Mouse (Mus musculus) cortical plate, adult 2 months (tissue): ENCODE results near the gene Kif5a. TPM values are rescaled to one million over a fixed set of nuclear protein-coding genes. Genes with fewer than 3 reads are reported as not detected.

Experiments used
- H3K27ac ChIP-seq: fragments of 200-500 bp; 2 replicates; pipeline ENCODE4 v1.5.1; 2012; ENCODE audit warnings: low read length, control low read depth, inconsistent platforms; ENCODE audit not compliant: insufficient read depth
- H3K4me1 ChIP-seq: fragments of 200-500 bp; 2 replicates; pipeline ENCODE4 v1.6.1; 2011; ENCODE audit warnings: low read length; ENCODE audit not compliant: control insufficient read depth, insufficient read depth
- H3K4me3 ChIP-seq: fragments of 200-500 bp; 2 replicates; pipeline ENCODE4 v1.5.1; 2011; ENCODE audit warnings: mild to moderate bottlenecking, low read length, control low read depth; ENCODE audit not compliant: insufficient read depth
- CTCF ChIP-seq: fragments of 200-500 bp; IDR thresholded peaks from 2 replicates; pipeline ENCODE4 v1.5.1; 2011; ENCODE audit warnings: mild to moderate bottlenecking, control low read depth, low read length; ENCODE audit not compliant: insufficient read depth; ENCODE audit errors: extremely low read depth
- POLR2A ChIP-seq: fragments of 200-500 bp; IDR thresholded peaks from 2 replicates; pipeline ENCODE4 v1.6.1; 2011; ENCODE audit warnings: mild to moderate bottlenecking, low read length, control low read depth; ENCODE audit not compliant: insufficient read depth; ENCODE audit errors: extremely low read depth
- polyA plus RNA-seq: library from polyadenylated mRNA; depleted of rRNA; stranded (reverse); fragments of >200 nt; gene quantifications from 2 replicates; pipeline ENCODE4 v1.2.3, GENCODE M21; 2012

The Kif5a gene
- polyA plus RNA-seq, 1 experiment, result 1,251 TPM

DNA sequence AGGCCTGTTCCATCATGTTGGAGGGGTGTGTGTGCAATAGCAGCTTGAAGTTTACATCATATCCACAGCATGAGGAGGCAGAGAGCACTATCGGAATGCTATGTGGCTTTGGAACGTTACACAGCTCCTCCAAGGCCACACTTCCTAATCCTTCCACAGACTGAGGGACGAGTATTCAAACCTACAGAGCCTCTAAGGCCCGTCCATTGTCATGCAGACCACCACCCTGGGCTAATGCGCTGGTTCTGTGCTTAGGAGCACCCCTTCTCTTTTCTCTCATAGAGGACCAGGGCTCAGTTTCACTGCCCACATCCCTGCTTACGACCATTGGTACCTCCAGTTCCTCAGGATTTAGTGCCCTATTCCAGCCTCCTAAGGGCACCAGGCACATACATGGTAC lies 37.9 kb downstream of the Kif5a start:
- Histone ChIP-seq H3K27ac (no peak overlapping the region), H3K4me3 (no peak overlapping the region), H3K4me1 (peaks cover 6% of the 10 kb centered on the region)
- no peak for TF ChIP-seq CTCF
- no peak for TF ChIP-seq POLR2A

DNA sequence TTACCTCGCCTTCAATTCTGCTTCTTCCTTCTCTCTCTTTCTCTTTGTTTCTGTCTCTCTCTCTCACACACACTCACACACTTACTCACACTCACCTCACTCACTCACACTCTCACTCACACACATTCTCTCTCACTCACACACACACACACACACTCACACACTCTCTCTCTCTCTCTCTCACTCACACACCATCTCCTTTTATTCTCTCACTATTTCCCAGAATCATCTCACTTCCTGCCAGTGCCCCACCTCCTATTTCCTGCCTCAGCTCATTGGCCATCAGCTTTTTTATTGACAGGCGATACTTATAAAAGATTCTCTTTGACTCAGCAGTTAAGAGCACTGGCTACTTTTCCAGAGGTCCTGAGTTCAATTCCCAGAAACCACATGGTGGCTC lies 44.8 kb downstream of the Kif5a start:
- Histone ChIP-seq H3K4me1 (no peaks in the 10 kb centered on the region), H3K4me3 (no peak overlapping the region), H3K27ac (no peak overlapping the region)
- TF ChIP-seq POLR2A (no peak), CTCF (no peak)

- Histone ChIP-seq H3K27ac (no peak overlapping the region), H3K4me3 (no peak overlapping the region), H3K4me1 (no peaks in the 10 kb centered on the region)
- TF ChIP-seq CTCF (no peak), POLR2A (no peak)
Observed at GRCm38 (mm10) chr10:127217177-127217576, 46.0 kb downstream of the Kif5a start.

- TF ChIP-seq CTCF, result no peak
- TF ChIP-seq POLR2A, result no peak
- Histone ChIP-seq H3K4me3 (no peak overlapping the region), H3K4me1 (no peaks in the 10 kb centered on the region), H3K27ac (no peak overlapping the region)
Observed at GRCm38 (mm10) chr10:127216456-127216855, 46.7 kb downstream of the Kif5a start.

DNA sequence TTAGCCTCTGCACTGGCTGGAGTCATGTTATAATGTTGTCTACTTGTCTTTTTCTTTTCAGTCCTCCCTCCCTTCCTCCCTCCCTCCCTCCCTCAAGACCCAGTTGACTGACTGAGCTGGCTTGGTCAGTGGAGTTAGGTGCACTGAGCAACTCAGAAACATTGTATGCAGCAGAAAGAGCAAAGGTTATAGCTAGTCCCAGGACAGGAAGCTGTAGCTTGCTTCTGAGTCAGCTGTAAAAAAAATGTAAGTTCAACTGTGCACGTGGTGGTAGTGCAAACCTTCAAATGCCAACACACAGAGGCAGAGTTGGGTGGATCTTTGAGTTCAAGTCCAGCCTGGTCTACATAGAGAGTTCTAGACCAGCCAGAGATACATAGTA lies 48.7 kb downstream of the Kif5a start:
- Histone ChIP-seq H3K27ac (no peak overlapping the region), H3K4me1 (no peaks in the 10 kb centered on the region), H3K4me3 (no peak overlapping the region)
- no peak for TF ChIP-seq CTCF
- TF ChIP-seq POLR2A, result no peak

GRCm38 (mm10) chr10:127213704-127214421 lies 49.3 kb downstream of the Kif5a start:
- H3K4me3 ChIP-seq, result no peak overlapping the region
- H3K27ac ChIP-seq, result no peak overlapping the region

DNA sequence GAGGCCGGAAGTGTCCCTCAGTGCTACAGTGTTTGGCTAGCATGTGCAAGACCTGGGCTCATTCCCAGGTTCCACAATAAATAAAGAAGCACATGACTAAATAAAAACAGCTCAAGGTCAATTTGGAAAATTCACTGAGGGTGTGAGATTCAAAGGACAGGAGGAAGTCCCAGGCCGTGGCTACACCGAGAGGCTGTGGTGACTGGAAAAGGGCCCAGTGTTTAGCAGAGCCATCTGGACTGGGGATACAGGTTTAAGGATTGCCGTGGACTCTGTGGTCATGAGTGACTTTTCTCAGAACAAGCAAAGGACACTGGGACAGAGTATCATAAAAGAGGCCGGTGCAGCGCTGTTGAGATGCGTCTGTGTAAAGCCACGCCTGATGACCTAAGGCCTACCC lies 49.9 kb downstream of the Kif5a start:
- no peak overlapping the region for H3K4me3 ChIP-seq
- no peak overlapping the region for H3K27ac ChIP-seq
- no peak for TF ChIP-seq CTCF
- no peak for TF ChIP-seq POLR2A
- H3K4me1 ChIP-seq, result peaks cover 4% of the 10 kb centered on the region

More at GRCm38 (mm10) chr10:127213704-127214421, 49.3 kb downstream of the Kif5a start:
- TF ChIP-seq CTCF (no peak), POLR2A (no peak)
- no peaks in the 10 kb centered on the region for H3K4me1 ChIP-seq

- H3K27ac ChIP-seq, result peak within 1 kb of the TSS; percentile 60
- peaks cover 6% of the 10 kb centered on the region for H3K4me1 ChIP-seq
- no peak for TF ChIP-seq CTCF
- peak; percentile 72 for TF ChIP-seq POLR2A
- H3K4me3 ChIP-seq, result peak within 1 kb of the TSS; percentile 85
Observed at GRCm38 (mm10) chr10:127211414-127211854, 51.7 kb downstream of the Kif5a start, which contains the start of gene Pip4k2c. TSS of gene Pip4k2c (minus strand) at chr10:127211585.

DNA sequence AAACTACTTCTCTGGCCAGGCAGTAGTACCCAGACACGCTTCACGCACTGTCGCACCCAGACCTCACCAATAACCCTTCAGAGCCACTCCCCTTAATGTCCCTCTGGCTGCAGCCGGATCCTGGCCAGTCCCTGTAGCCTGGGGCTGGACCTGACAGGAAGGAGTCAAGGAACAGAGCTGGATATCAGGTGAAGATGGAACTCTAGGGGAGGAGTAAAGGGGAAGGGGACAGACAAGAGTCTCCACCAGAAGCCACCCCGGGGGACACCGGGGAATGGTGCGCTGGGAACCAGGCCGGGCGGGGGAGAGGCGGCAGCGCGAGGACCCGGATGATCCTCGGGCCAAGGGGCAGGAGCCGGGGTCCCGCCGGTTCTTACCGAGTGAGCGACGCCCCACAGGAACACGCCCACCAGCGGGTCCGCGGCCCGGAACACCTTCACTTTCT lies 52.2 kb downstream of the Kif5a start:
- peaks cover 6% of the 10 kb centered on the region for H3K4me1 ChIP-seq
- H3K4me3 ChIP-seq, result peak overlapping the region; percentile 85
- H3K27ac ChIP-seq, result peak overlapping the region; percentile 60
- no peak for TF ChIP-seq CTCF
- no peak for TF ChIP-seq POLR2A

GRCm38 (mm10) chr10:127209928-127210570 lies 53.1 kb downstream of the Kif5a start:
- Histone ChIP-seq H3K4me3 (peak overlapping the region; percentile 85), H3K27ac (peak overlapping the region; percentile 60), H3K4me1 (peaks cover 6% of the 10 kb centered on the region)
- TF ChIP-seq CTCF (no peak), POLR2A (0 out of 2 replicates have a peak, but pooled peaks have one; percentile 1)
